Mouse (Mus musculus): ENCODE data around the gene Mum1.

Mum1 gene

DNA sequence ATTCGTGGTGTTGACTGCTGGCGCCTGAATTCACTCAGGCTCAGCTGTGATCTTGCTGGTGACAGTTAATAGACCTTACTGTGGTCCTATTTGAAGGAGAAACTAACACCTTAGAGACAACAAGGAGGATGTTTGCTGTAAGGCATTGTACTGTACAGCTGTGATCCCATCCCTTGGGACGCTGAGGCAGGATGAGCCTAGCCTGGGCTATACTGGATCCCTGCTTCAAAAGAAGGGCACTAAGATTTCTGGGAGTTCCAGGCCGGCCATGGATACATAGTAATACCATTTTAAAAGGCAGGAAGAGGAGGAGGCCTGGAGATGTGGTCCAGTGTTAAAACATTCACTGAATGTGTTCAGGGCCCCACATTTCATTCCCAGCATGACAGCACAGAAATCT is 24.3 kb downstream of the Mum1 start:
- no peak for DNase-seq (ENCODE audit: low read depth, low spot score)

DNA sequence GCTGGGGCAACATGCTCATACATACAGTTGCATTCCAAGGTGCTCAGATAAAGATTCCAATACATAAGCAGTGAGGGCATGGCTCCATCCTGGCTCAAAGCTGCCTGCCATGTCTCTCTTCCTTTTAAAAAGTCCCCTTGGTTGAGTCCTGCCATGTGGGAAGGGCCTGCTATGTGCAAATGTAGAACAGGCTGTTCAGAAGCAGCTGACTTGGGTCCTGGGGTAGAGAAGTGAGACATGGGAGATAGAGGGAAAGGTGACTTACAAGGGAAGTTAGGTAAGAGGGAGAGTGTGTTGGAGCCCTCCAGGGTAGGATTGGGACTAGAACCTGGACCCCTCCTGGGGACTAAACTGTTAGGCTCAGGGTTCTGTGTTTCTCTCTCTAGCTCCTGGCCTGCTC is 25.8 kb downstream of the Mum1 start:
- DNase-seq (ENCODE audit: low read depth, low spot score), result no peak

DNA sequence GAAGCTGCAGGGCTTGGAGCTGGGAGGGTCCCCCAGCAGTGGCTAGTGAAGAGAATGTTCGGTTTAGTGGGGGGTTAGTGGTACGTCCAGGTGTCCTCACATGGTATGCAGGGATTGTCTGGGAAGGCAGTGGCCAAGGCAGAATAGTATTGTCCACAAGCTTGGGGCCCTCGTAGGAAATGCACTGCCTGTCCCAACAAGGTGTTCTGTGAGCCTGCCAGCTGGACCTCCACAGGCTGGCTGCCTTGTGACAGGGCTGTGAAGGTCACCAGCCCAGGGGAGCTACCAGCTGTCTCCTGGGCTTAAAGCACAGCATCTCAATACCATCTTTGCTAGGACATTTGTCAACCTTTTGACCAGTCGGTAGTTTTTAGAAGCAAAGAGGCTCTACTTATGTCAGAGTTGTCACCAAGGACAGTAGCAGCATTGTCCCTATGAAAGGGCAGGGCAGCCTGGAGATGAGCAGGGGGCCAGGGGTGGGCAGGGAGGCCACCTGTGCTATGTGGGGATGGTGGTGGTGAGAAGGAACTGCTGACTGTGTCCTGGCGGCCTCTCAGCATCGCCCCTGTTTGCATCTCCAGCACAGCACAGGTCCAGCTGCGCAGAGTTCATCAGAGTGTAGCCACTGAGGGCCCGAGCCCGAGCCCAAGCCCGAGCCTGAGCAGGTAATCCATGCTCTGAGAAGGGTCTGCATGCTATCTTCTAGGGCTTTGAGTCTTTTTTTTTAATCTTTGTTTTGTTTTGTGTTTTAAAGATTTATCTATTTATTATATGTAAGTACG is 26.4 kb downstream of the Mum1 start:
- no peak for DNase-seq (ENCODE audit: low read depth, low spot score)

DNA sequence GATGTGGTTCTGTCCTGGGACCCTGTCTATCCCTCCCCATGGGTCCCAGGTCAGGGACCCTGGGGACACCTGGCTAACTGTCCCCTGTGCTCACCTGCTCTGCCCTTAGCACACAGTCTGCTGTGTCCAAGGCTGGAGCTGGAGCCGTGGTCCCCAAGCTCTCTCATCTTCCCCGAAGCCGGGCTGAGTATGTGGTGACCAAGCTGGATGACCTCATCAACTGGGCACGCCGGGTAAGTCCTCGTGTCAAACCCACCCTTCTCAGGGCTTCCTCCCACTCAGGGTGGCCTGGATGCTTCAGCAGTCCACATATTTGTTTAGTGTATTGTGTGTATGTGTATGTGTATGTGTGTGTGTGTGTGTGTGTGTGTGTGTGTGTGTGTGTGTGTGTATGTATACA is 27.3 kb downstream of the Mum1 start:
- no peak for DNase-seq (ENCODE audit: low read depth, low spot score)

DNA sequence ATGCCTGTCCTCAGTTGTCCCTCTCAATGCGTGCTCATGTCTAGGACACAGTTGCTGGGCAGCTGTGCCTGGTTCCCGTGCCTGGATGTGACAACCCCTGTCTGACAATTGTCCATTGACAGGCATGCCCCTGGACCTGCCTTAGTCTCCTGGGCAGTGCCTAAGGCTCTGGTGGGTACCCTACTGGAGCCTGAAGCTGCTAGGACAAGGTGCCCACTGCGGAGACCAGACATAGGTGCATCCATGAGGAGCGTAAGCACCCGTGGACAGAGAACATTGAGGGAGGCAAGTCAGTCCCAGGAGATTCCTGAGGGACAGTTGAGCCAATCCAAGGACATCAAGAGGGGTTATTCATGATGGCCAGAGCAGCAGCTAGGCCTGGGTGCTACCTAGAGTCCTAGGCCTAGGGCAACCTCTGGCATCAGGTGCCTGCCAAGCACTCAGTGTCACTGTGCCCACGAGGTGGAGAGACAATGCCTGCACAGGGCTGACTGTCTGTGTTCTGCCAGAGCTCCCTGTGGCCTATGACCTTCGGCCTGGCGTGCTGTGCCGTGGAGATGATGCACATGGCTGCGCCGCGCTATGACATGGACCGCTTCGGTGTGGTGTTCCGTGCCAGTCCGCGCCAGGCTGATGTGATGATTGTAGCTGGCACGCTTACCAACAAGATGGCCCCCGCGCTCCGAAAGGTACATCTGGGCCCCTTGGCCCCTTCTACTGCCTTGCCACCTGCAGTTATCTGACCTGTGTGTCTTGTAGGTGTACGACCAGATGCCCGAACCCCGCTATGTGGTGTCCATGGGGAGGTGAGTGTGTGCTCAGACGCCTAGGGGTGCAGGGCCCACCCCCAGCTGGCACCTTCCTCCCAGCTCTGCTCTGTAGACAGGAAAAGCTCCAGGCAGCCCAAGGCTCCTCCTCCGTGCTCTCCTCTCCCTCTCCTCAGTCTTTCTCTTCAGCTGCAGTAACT is 28.4 kb downstream of the Mum1 start:
- no peak for DNase-seq (ENCODE audit: low read depth, low spot score)

DNA sequence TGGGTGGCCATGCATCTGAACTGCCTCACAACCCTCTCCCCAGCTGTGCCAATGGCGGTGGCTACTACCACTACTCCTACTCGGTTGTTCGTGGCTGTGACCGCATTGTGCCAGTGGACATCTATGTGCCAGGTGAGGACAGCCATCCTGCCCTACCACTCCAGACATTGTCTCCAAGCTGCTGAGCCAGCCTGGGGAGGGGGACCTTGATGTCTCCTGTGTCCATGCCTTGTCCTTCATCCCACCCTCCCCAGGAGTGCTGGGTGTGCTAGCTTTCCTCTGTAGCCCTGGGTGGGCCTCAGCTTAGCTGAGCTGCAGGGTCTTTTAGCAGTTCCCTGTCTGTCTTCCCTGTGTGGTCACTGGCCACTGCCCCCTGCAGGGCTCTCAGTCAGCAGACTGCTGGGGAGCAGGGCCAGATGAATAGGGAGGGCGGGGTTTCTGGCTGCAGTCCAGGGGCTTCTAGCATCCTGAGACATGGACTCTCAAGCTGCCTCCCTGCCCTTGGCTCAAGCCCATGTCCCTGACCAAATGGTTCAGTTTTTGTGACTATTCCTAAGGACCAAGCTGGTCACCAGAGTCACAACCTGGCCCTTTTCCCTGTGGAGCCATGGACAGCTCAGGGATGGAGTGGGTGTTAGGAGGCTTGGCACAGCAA is 29.8 kb downstream of the Mum1 start:
- no peak for DNase-seq (ENCODE audit: low read depth, low spot score)

DNA sequence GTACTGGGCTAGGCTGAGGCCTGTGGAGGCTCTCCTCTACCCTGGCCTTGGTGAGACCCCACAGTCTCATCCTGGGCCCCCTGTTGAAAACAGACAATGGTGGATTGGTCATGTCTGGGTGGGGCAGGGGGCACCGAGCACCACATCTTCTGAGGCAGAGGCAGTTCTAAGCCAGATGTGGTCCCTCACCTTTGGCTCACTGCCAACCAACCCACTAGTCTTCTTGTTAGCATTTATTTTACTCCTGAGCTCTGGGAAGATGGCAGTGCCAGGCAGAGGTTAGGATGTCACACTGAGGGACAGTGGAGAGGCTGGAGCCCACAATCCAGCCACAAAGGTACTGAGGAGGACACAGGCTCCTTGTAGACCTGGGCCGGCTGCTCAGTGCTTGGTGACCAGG is 31.7 kb downstream of the Mum1 start:
- no peak for DNase-seq (ENCODE audit: low read depth, low spot score)

DNA sequence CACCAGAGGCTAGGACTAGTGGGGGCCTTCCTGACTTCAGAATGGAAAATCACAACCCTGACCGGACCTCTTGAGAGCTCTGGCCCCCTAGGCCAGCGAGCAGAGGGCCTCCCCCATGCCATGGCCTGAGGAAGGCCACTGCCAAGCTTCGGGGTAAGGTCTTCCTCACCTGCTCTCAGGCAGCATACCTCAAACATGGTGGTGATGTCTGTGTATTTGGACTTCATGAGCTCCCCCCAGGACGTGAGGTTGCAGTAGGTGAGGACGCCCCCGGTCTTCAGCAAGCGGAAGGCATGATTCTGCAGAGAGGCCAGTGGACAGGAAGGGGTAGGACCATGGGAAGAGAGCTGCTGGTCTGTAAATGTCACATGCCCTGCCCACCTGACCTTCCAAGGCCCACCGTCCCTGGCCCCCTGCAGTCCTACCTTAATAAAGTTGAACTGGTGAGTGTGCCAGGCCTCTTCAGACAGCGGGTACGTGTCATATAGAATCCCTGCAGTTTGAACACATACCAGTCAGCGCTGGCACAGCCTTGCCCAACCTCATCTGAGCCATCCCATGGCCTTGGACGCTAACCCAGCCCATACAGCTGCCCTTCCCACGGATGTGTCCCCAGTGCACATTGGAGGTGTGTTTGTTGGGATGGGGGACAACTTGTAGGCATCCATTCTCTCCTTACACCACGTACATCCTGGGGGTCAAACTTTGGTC is 32.7 kb downstream of the Mum1 start:
- no peak for DNase-seq (ENCODE audit: low read depth, low spot score)

DNA sequence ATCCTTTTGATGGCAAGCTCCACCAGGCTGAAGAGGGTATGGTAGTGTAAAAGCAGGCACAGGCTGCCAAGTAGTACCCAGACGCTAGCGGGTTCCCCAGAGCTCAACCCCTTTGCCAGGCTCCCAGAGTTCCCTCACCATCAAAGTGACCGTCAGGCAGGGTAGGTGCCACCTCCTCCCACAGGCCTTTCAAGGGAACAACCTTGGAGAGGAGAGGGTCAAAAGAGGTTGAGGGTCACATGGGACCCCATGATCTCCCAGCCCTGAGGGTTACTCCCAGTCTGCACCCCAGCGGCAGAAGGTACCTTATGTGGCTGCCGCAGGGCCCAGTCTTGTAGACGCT is 33.2 kb downstream of the Mum1 start:
- no peak for DNase-seq (ENCODE audit: low read depth, low spot score)

DNA sequence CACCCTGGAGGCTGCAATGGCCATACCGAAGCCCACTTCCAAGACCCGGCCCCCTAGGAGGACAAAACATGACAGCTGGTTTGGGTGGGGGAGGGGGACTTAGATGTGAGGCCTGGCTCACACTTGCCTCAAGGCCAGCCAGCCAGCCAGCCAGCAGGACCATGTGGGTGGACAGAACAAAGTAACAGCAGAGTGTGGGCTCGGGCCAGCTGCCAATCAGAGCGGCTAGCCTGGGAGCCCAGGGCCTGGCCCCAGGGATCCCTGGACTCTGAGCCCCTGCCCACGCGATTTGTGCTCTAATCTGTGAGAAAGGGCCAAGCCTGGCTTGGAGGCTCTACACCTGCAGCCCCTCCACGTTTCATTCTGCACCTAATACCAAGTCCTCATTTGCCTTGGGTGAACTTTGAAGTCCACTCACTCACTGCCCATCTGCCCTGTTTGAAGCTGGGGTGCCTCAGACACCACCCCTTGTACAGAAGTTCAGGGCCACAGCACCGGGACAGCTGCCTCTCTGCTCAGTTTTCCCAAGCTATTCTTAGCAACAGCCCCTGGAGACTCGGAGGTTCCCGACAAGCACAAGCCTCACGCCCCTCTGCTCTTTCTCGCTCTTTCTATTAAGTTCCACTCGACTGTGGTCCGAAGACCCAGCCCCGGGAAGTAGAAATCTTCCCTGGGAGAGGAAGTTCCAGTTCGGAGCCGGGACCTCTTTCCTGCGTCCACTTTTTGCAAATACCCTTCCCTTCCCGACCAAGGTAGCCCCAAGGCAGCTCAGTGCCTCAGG is 33.8 kb downstream of the Mum1 start:
- no peak for DNase-seq (ENCODE audit: low read depth, low spot score)

DNA sequence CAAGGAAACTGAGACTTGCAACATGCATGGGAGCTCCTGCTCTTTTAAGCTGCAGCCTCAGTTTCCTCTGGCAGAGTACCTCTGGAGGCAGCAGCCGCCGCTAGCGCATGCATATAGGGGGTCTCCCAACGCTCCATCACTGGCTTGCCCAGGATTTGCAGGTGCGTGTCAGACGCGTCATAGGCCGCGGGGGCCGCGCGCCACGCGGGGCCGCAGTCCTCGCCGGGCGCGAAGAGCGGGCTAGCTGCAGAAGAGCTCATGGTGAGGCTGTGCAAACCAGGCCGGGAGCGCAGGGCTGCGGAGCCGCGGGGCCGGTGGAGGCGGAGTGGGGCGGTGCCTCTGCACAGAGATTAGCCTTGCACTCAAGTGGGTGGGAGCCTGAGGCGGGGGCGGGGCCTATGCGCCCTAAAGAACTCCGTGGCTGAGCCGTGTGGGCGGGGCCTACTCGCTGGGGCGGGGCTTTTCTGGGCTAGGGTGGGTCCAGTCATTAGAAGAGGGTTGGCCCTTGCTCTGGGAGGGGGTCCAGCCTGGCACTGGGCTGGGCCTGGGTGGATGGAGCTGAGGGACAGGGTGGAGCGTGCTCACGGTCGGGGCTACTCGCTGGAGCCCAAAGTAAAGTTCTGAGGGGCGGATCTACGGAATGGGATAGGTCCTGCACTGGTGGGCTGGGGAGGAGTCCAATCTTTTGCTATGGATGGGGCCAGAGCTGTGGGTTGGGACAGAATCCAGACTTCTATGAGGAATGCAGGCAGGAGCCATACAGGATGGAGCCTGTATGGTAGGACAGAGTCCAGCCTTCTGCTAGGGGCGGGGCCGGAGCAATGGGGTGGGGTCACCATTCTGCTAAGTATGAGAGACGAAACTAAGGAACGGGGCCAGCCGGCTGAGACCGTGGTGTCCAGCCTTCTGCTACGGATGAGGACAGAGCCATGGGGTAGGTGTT is 34.7 kb downstream of the Mum1 start, which contains the start of the genes Gamt and Dazap1:
Gene Gamt, minus strand, starts transcription at position 371 of the 943 bp plus-strand sequence.
Gene Dazap1, plus strand, starts transcription at position 845 of the 943 bp plus-strand sequence.
- peak; percentile 97 for DNase-seq (ENCODE audit: low read depth, low spot score)

DNA sequence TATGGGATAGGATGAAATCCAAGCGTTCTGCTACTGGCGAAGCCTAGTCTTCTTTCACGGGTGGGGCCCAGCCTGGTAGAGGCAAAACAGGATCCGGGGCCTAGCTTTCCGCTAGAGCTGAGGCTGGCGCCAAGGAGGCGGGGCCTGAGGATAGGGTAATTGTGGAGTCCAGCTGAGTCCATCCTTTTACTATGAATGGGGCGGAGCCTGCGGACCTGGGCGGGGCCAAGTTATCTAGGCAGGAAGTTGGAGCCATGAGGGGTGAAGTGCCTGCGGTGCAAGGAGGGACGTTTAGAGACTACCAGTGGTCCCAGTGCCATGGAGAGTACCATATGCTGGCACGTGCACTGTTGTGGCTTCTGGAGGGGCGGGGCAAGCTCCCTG is 35.3 kb downstream of the Mum1 start:
- peak; percentile 99 for DNase-seq (ENCODE audit: low read depth, low spot score)

DNA sequence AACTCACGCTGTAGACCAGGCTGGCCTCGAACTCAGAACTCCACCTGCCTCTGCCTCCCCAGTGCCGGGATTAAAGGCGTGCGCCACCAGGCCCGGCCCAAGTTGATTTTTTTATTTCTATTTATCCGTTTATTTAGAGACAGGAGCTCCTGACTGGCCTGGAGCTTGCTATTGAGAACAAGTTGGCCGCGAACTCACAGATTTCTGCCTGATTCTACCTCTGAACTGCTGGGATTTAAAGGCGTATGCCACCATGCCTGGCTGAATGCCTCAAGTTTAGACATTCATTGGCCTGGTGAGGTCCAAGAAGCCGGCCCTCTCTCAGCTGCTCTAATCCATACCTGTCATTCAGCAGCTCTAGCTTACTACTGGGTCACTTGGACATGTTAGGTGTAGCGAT is 35.9 kb downstream of the Mum1 start:
- peak; percentile 37 for DNase-seq (ENCODE audit: low read depth, low spot score)

DNA sequence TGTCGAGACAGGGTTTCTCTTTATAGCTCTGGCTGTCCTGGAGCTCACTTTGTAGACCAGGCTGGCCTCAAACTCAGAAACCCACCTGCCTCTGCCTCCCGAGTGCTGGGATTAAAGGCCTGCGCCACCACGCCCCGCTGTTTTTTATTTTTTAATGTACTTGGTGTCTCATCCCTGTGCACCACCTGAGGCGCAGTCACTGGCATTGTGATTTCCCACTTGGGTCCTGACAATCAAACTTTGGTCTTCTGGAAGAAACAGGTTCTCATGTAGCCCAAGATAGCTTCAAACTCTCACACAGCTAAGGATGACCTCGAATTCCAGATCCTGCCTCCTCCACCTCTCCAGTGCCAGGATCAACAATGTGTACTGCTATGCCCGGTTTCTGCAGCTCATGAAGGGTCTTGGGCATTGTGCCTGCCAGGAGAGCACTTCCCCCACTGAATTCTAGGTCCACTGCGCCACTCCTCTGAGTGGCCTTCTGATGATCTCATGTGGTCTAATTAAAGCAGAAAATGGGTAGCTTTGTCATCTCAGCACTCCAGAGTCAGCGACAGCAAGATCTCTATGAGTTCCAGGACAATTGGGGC is 36.6 kb downstream of the Mum1 start:
- DNase-seq (ENCODE audit: low read depth, low spot score), result no peak

DNA sequence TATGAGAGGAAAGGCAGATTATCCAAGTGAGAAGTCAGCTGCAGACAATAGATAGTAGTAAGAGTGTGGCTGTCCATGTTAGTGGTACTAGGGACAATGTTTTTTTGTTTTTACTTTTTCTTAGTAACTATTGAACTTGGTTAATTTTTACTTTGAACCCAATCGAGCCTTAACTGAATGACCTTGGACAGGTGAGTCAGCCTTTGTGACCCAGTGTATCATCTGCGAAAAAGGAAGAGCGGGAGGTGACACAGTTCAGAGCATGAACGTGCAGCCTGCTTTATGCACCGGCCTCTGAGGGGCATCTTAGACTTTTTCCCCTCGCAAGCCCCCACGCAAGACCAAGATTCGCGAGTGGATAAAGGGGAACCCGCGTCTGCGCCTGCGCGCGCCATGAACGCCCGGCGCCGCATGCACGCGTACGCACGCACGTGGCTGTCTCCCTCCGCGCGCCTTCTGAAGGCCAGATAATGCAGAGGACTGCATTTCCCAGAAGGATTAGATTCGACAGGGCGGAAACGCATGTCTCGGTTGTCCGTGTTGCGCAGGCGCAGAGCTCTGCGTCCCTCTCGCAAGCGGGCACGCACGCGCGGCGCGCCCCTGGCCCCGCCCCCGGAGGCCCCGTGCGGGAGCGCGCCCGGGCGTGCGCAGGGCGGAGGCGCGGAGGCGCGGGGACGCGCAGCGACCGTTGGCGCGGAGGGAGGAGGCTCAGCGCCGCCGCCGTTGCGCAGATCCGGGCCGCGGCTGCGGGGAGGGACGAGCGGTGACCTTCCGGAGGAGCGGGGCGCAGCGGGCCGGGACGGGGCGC is 38.3 kb downstream of the Mum1 start:
- peak; percentile 99 for DNase-seq (ENCODE audit: low read depth, low spot score)

DNA sequence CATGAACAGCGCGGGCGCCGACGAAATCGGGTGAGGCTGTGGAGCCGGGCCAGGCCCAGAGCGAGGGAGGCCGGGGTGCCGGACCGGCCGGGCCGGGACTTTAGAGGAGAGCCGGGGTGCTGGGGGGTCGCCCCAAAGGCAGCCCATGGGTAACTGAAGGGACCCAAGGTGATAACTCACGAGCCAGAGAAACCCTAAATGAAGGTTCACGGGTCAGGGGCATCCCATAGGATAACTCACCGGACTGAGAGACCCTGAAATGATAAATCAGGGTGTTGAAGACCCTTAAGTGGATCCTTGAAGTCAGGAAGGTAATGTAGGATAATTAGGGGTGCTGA is 38.9 kb downstream of the Mum1 start:
- no peak for DNase-seq (ENCODE audit: low read depth, low spot score)

DNA sequence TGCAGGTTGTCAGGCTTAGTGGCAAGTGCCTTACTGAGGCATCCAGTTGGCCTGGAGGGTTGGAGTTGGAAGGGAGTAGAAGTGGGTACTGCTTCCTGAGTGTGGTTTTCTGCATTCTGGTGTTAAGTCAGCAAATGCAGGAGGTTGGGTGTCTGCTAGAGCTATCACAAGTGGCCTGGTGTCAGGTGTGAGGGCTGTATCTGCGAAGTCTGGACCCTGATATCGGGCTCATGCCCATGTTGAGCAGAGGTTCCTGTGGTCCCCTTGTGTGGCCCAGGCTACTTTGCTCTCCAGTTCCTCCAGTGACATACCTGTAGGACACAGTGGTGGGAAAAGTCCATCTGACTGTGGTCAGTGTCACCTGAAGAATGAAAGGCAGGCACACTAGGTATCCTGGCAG is 43.9 kb downstream of the Mum1 start:
- no peak for DNase-seq (ENCODE audit: low read depth, low spot score)

DNA sequence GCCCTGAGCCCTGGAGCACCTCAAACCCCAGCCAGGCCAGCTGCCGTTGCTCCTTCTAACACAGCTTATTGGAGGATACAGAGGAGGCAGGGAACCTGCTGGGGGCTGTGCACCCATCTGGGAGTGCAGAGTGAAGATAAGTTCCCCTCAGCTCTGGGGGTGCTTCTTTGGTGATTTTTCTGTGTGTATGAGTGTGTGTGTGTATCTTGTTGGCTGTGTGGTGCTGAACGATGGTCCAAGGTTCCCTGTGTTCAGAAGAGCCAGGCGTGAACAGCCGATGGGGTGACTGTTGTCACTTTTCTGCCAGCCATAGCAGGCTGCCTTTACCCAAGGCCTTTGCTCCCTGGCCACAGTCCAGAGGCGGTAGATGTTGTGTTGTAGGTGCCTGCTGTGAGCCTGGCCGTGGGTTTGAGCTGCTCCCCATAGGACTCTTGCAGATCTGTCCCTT is 44.5 kb downstream of the Mum1 start:
- DNase-seq (ENCODE audit: low read depth, low spot score), result no peak

Measured in A20 (cell line).